Mouse (Mus musculus) cerebellum, postnatal 36 days (tissue): ENCODE data around the gene Rras2.

ENCODE experiments used
- DNase-seq, 2 experiments: peaks; one replicate each; pipeline ENCODE4 v3.0.0; 2021 to 2022; ENCODE audit warnings: mixed read lengths in 2 of 2

The Rras2 gene

GRCm38 (mm10) chr7:114071395-114071794 lies 46.2 kb downstream of the Rras2 start:
- no peak for DNase-seq

GRCm38 (mm10) chr7:114070458-114070840 lies 47.1 kb downstream of the Rras2 start:
- DNase-seq = no peak

GRCm38 (mm10) chr7:114069726-114070457 lies 47.7 kb downstream of the Rras2 start:
- DNase-seq = no peak

- no peak for DNase-seq
Observed at GRCm38 (mm10) chr7:114068956-114069533, 48.5 kb downstream of the Rras2 start.

GRCm38 (mm10) chr7:114066529-114067178 lies 50.9 kb downstream of the Rras2 start:
- peak; percentile 86 to 93 for DNase-seq

- DNase-seq = no peak
Observed at GRCm38 (mm10) chr7:114065407-114066185, 52.0 kb downstream of the Rras2 start.

GRCm38 (mm10) chr7:114063966-114064365 lies 53.6 kb downstream of the Rras2 start:
- DNase-seq = no peak

- DNase-seq = peak; percentile 24 to 27
Observed at GRCm38 (mm10) chr7:114063534-114063933, 54.0 kb downstream of the Rras2 start.

GRCm38 (mm10) chr7:114062451-114062850 lies 55.1 kb downstream of the Rras2 start:
- no peak for DNase-seq

GRCm38 (mm10) chr7:114060445-114060844 lies 57.1 kb downstream of the Rras2 start:
- DNase-seq = no peak

GRCm38 (mm10) chr7:114058927-114059441 lies 58.6 kb downstream of the Rras2 start:
- DNase-seq = no peak

GRCm38 (mm10) chr7:114058166-114058565 lies 59.4 kb downstream of the Rras2 start:
- no peak for DNase-seq

GRCm38 (mm10) chr7:114053720-114054119 lies 63.9 kb downstream of the Rras2 start:
- no peak for DNase-seq

GRCm38 (mm10) chr7:114045814-114046213 lies 71.8 kb downstream of the Rras2 start:
- DNase-seq = no peak

- no peak for DNase-seq
Observed at GRCm38 (mm10) chr7:114043929-114044549, 73.5 kb downstream of the Rras2 start.

- DNase-seq = no peak
Observed at GRCm38 (mm10) chr7:114042973-114043928, 74.3 kb downstream of the Rras2 start.

- DNase-seq = no peak
Observed at GRCm38 (mm10) chr7:114041349-114041748, 76.2 kb downstream of the Rras2 start.

- peak; percentile 38 to 56 for DNase-seq
Observed at GRCm38 (mm10) chr7:114037237-114037636, 80.3 kb downstream of the Rras2 start.

- DNase-seq = peak; percentile 78 to 82
Observed at GRCm38 (mm10) chr7:114029596-114029995, 88.0 kb downstream of the Rras2 start.

GRCm38 (mm10) chr7:114028828-114029227 lies 88.8 kb downstream of the Rras2 start:
- peak in 1 of 2 experiments; percentile 28 for DNase-seq

GRCm38 (mm10) chr7:114027406-114027805 lies 90.2 kb downstream of the Rras2 start:
- DNase-seq = peak; percentile 84 to 88
